Mouse (Mus musculus): ENCODE data around the gene Klhdc3. TPM values are rescaled to one million over a fixed set of nuclear protein-coding genes. Genes with fewer than 3 reads are reported as not detected.

Gene Klhdc3
- total RNA-seq, 2 experiments from 2014 or later, result 83.0 to 108 TPM

DNA sequence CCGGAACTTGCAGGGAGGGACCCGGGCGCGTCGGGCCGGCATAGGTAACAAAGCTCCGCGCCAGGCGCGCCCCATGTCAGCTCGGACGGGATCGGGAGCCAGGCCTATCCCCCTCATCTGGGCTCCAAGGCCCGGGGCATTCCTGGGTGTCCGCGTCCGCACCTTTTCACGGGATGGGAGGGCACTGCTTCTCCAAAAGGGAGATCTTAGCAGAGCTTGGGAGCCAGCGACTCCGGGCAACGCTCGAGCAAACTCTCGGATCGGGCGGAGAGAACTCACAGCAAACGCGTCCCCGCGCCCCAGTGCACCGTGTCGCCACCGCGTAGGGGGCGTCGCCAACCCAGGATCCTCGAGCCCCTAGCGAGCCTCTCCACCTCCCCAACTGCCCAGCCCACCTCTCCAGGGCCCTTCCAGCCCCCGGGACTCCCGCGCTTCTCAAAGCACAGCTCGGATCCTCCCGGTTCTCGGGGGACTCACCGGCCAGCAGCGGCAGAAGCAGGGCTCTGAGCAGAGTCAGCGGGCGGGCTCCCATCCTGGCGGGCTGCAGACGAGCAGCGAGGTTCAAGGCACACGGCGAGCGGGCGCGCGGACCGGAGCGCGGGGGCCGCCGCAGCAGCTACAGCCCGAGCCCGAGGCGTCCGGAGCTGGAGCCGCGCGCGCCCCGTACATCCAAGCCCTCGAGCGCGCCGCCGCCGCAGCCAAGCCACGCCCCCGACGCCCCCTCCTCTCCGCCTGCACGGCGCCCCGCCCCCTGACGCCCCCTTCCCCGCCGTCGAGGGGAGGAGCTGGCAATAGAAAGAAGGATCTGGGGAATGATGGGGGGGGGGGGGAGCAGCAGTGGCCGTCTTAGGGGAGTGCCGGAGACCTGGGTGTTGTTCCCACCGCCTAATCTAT is 51.7 kb downstream of the Klhdc3 start, which contains the start of gene Ptk7:
TSS of gene Ptk7 (minus strand) at position 714 of the 894 bp plus-strand sequence.
- TF ChIP-seq CTCF (IDR thresholded peaks at IDR 0.05), result no peak
- Histone ChIP-seq H3K27ac (peak within 1 kb of the TSS; percentile 63), H3K4me3 (peak within 1 kb of the TSS; percentile 83)
- peak; percentile 55 for DNase-seq
- intact Hi-C loops (cut with DNase I), result no loop called here

DNA sequence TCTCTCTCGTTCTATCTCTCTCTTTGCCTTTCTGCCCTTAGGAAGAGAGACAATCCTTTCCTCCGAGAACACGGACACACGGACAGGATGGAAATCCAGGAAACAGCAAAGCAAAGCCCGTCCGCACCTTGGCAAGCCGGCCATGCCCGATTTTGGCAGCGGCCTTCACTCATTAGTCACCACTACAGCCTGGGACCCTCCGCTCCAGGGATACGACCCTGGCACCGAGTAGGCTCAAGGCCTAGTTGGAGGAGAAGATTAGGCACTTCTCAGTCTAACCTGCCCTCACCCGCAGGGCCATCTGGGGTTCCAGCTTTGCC is 52.3 kb downstream of the Klhdc3 start:
- Histone ChIP-seq H3K4me3 (peak overlapping the region; percentile 83), H3K27ac (peak overlapping the region; percentile 63)
- no peak for DNase-seq
- intact Hi-C loops (cut with DNase I), result no loop called here
- no peak for TF ChIP-seq CTCF (IDR thresholded peaks at IDR 0.05)

DNA sequence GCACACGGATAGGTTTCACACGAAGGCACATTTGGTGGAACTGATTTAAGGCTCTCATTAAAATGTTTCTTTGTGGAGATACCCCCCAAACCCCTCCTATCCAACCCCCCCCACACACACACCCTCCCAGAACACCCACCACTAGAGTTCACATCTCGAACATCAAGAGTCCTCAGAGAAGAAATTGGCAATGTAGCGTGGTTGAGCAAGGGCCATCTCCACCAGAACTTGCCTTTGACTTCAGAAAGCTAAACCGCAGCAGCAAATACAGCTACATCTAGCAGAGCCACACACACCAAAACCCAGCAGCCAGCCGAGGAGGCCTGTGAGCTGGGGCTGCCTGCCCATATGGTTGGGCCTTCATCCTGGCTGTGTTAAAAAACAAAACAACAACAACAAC is 53.3 kb downstream of the Klhdc3 start:
- TF ChIP-seq CTCF (IDR thresholded peaks at IDR 0.05), result no peak
- no peak for DNase-seq
- H3K27ac ChIP-seq, result no peak overlapping the region
- no peak overlapping the region for H3K4me3 ChIP-seq
- intact Hi-C loops (cut with DNase I), result no loop called here

GRCm38 (mm10) chr17:46624598-46624997 is 56.1 kb downstream of the Klhdc3 start:
- TF ChIP-seq CTCF (IDR thresholded peaks at IDR 0.05), result no peak
- DNase-seq, result no peak
- H3K27ac ChIP-seq, result peak overlapping the region; percentile 32
- intact Hi-C loops (cut with DNase I), result no loop called here
- no peak overlapping the region for H3K4me3 ChIP-seq

Other genes with a start within 250 kb of the Klhdc3 start
- gene Slc22a7, start 242.5 kb downstream of the Klhdc3 start, total RNA-seq (2021), result not detected
- gene Ttbk1, start 193.2 kb downstream of the Klhdc3 start, total RNA-seq (2021), result under 1 TPM; 0.08 to 0.22 TPM
- gene Dnph1, start 184.2 kb downstream of the Klhdc3 start, total RNA-seq (2021), result 1 to 10 TPM; 5.2 to 5.7 TPM
- 10 to 100 TPM; 13.8 to 15.5 TPM for gene Cul9, start 134.5 kb downstream of the Klhdc3 start, total RNA-seq (2021)
- gene Srf, start 124.7 kb downstream of the Klhdc3 start, total RNA-seq (2021), result 10 to 100 TPM; 82.4 to 89.3 TPM
- under 1 TPM; 0.28 to 0.78 TPM for gene Ptk7, start 51.4 kb downstream of the Klhdc3 start, total RNA-seq (2021)
- gene Klc4, start 34.9 kb downstream of the Klhdc3 start, total RNA-seq (2021), result 10 to 100 TPM; 10.9 to 13.1 TPM
- 100 to 1,000 TPM in 1 of 2 experiments, 10 to 100 TPM in 1; 82.7 to 120 TPM for gene Mrpl2, start 34.7 kb downstream of the Klhdc3 start, total RNA-seq (2021)
- 1 to 10 TPM; 2.9 to 5.6 TPM for gene Cul7, start 30.6 kb downstream of the Klhdc3 start, total RNA-seq (2021)
- 10 to 100 TPM in 1 of 2 experiments, 1 to 10 TPM in 1; 7.9 to 12.6 TPM for gene Rrp36, start 6.6 kb downstream of the Klhdc3 start, total RNA-seq (2021)
- gene Mea1, start 2.1 kb downstream of the Klhdc3 start, total RNA-seq (2021), result 10 to 100 TPM; 34.6 to 49.1 TPM
- 10 to 100 TPM; 30.0 to 33.1 TPM for gene Ppp2r5d, start 24.2 kb upstream of the Klhdc3 start, total RNA-seq (2021)
- gene Pex6, start 30.5 kb upstream of the Klhdc3 start, total RNA-seq (2021), result 10 to 100 TPM; 13.4 to 21.8 TPM
- 1 to 10 TPM; 1.7 to 4.8 TPM for gene Gnmt, start 48.3 kb upstream of the Klhdc3 start, total RNA-seq (2021)
- gene Cnpy3, start 71.3 kb upstream of the Klhdc3 start, total RNA-seq (2021), result 1 to 10 TPM; 8.3 to 9.3 TPM
- gene Ptcra, start 82.8 kb upstream of the Klhdc3 start, total RNA-seq (2021), result not detected
- 10 to 100 TPM; 31.3 to 33.2 TPM for gene 2310039H08Rik, start 91.7 kb upstream of the Klhdc3 start, total RNA-seq (2021)
- 10 to 100 TPM; 34.9 to 55.9 TPM for gene Rpl7l1, start 101.8 kb upstream of the Klhdc3 start, total RNA-seq (2021)
- gene Bicral, start 177.6 kb upstream of the Klhdc3 start, total RNA-seq (2021), result 10 to 100 TPM; 11.9 to 13.4 TPM
- gene Tbcc, start 209.8 kb upstream of the Klhdc3 start, total RNA-seq (2021), result 1 to 10 TPM; 6.0 to 8.2 TPM
- gene Prph2, start 229.5 kb upstream of the Klhdc3 start, total RNA-seq (2021), result not detected